Mouse (Mus musculus): ENCODE results near the gene Dtnb. TPM values are rescaled to one million over a fixed set of nuclear protein-coding genes. Genes with fewer than 3 reads are reported as not detected.

Gene Dtnb
- polyA plus RNA-seq, 1 experiment from 2014 or later = 32.6 TPM

GRCm38 (mm10) chr12:3791257-3791656 lies 219.1 kb downstream of the Dtnb start:
- DNase-seq (ENCODE audit: low spot score) = no peak
- no peak overlapping the region for H3K9ac ChIP-seq (ENCODE audit: low read length)
- ATAC-seq (replicated peaks; ENCODE audit: low FRiP score, low TSS enrichment, low read depth) = no peak
- H3K27me3 ChIP-seq (replicated peaks; ENCODE audit: control insufficient read depth, insufficient read depth, low read length) = no peaks in the 10 kb centered on the region
- H3K4me1 ChIP-seq (replicated peaks; ENCODE audit: control insufficient read depth, insufficient read depth, low read length) = peaks cover 30% of the 10 kb centered on the region
- H3K4me3 ChIP-seq (ENCODE audit: low read depth, low read length) = peak overlapping the region; percentile 33
- H3K27ac ChIP-seq (ENCODE audit: low read depth) = no peak overlapping the region
- WGBS = 41% methylated on average over 7 of the region's 7 CpGs
- no peaks in the 10 kb centered on the region for H3K9me3 ChIP-seq (ENCODE audit: control insufficient read depth, low read length)
- no peaks in the 10 kb centered on the region for H3K36me3 ChIP-seq (ENCODE audit: control insufficient read depth, insufficient read depth, low read length)
- peak overlapping the region; percentile 67 for H3K4me2 ChIP-seq (ENCODE audit: low read length)

- H3K9me3 ChIP-seq (ENCODE audit: control insufficient read depth, low read length) = no peaks in the 10 kb centered on the region
- H3K36me3 ChIP-seq (ENCODE audit: control insufficient read depth, insufficient read depth, low read length) = no peaks in the 10 kb centered on the region
- H3K4me2 ChIP-seq (ENCODE audit: low read length) = peak overlapping the region; percentile 67
- H3K27ac ChIP-seq (ENCODE audit: low read depth) = no peak overlapping the region
- peak overlapping the region; percentile 47 for H3K9ac ChIP-seq (ENCODE audit: low read length)
- H3K4me3 ChIP-seq (ENCODE audit: low read depth, low read length) = peak overlapping the region; percentile 33
- WGBS = under 1% methylated on average over 22 of the region's 22 CpGs
- H3K27me3 ChIP-seq (replicated peaks; ENCODE audit: control insufficient read depth, insufficient read depth, low read length) = no peaks in the 10 kb centered on the region
- H3K4me1 ChIP-seq (replicated peaks; ENCODE audit: control insufficient read depth, insufficient read depth, low read length) = peaks cover 28% of the 10 kb centered on the region
- ATAC-seq (replicated peaks; ENCODE audit: low FRiP score, low TSS enrichment, low read depth) (peak; percentile 86), DNase-seq (ENCODE audit: low spot score) (peak; percentile 99)
Observed at GRCm38 (mm10) chr12:3791732-3792131, 219.6 kb downstream of the Dtnb start.

GRCm38 (mm10) chr12:3792248-3792647 lies 220.1 kb downstream of the Dtnb start:
- DNase-seq (ENCODE audit: low spot score) (no peak), ATAC-seq (replicated peaks; ENCODE audit: low FRiP score, low TSS enrichment, low read depth) (0 out of 2 replicates have a peak, but pooled peaks have one; percentile 24)
- no peaks in the 10 kb centered on the region for H3K36me3 ChIP-seq (ENCODE audit: control insufficient read depth, insufficient read depth, low read length)
- H3K9me3 ChIP-seq (ENCODE audit: control insufficient read depth, low read length) = no peaks in the 10 kb centered on the region
- peak overlapping the region; percentile 47 for H3K9ac ChIP-seq (ENCODE audit: low read length)
- 18% methylated on average over 8 of the region's 8 CpGs for WGBS
- no peak overlapping the region for H3K27ac ChIP-seq (ENCODE audit: low read depth)
- H3K4me3 ChIP-seq (ENCODE audit: low read depth, low read length) = peak overlapping the region; percentile 33
- peaks cover 23% of the 10 kb centered on the region for H3K4me1 ChIP-seq (replicated peaks; ENCODE audit: control insufficient read depth, insufficient read depth, low read length)
- peak overlapping the region; percentile 67 for H3K4me2 ChIP-seq (ENCODE audit: low read length)
- no peaks in the 10 kb centered on the region for H3K27me3 ChIP-seq (replicated peaks; ENCODE audit: control insufficient read depth, insufficient read depth, low read length)

- WGBS = 28% methylated on average over 3 of the region's 4 CpGs
- Histone ChIP-seq H3K27ac (ENCODE audit: low read depth) (no peak overlapping the region), H3K9me3 (ENCODE audit: control insufficient read depth, low read length) (no peaks in the 10 kb centered on the region), H3K4me1 (replicated peaks; ENCODE audit: control insufficient read depth, insufficient read depth, low read length) (no peaks in the 10 kb centered on the region), H3K36me3 (ENCODE audit: control insufficient read depth, insufficient read depth, low read length) (no peaks in the 10 kb centered on the region), H3K4me3 (ENCODE audit: low read depth, low read length) (no peak overlapping the region), H3K9ac (ENCODE audit: low read length) (no peak overlapping the region), H3K27me3 (replicated peaks; ENCODE audit: control insufficient read depth, insufficient read depth, low read length) (no peaks in the 10 kb centered on the region), H3K4me2 (ENCODE audit: low read length) (no peak overlapping the region)
- no peak for ATAC-seq (replicated peaks; ENCODE audit: low FRiP score, low TSS enrichment, low read depth)
- DNase-seq (ENCODE audit: low spot score) = no peak
Observed at GRCm38 (mm10) chr12:3795569-3795968, 223.4 kb downstream of the Dtnb start.

- Histone ChIP-seq H3K27ac (ENCODE audit: low read depth) (no peak overlapping the region), H3K27me3 (replicated peaks; ENCODE audit: control insufficient read depth, insufficient read depth, low read length) (no peaks in the 10 kb centered on the region), H3K9ac (ENCODE audit: low read length) (no peak overlapping the region), H3K36me3 (ENCODE audit: control insufficient read depth, insufficient read depth, low read length) (no peaks in the 10 kb centered on the region), H3K9me3 (ENCODE audit: control insufficient read depth, low read length) (no peaks in the 10 kb centered on the region), H3K4me2 (ENCODE audit: low read length) (no peak overlapping the region), H3K4me1 (replicated peaks; ENCODE audit: control insufficient read depth, insufficient read depth, low read length) (no peaks in the 10 kb centered on the region), H3K4me3 (ENCODE audit: low read depth, low read length) (no peak overlapping the region)
- DNase-seq (ENCODE audit: low spot score) (no peak), ATAC-seq (replicated peaks; ENCODE audit: low FRiP score, low TSS enrichment, low read depth) (no peak)
- 81% methylated on average over 1 of the region's 1 CpGs for WGBS
Observed at GRCm38 (mm10) chr12:3799551-3799950, 227.4 kb downstream of the Dtnb start.

GRCm38 (mm10) chr12:3805852-3806251 lies 233.7 kb downstream of the Dtnb start, which contains the start of gene Dnmt3a:
TSS of gene Dnmt3a (plus strand) at chr12:3806007.
- H3K9ac ChIP-seq (ENCODE audit: low read length) = peak within 1 kb of the TSS; percentile 86
- no peaks in the 10 kb centered on the region for H3K36me3 ChIP-seq (ENCODE audit: control insufficient read depth, insufficient read depth, low read length)
- H3K4me3 ChIP-seq (ENCODE audit: low read depth, low read length) = peak within 1 kb of the TSS; percentile 66
- DNase-seq (ENCODE audit: low spot score) (no peak), ATAC-seq (replicated peaks; ENCODE audit: low FRiP score, low TSS enrichment, low read depth) (0 out of 2 replicates have a peak, but pooled peaks have one; percentile 1)
- 11% methylated on average over 4 of the region's 4 CpGs for WGBS
- H3K27me3 ChIP-seq (replicated peaks; ENCODE audit: control insufficient read depth, insufficient read depth, low read length) = no peaks in the 10 kb centered on the region
- peak within 1 kb of the TSS; percentile 94 for H3K27ac ChIP-seq (ENCODE audit: low read depth)
- H3K4me1 ChIP-seq (replicated peaks; ENCODE audit: control insufficient read depth, insufficient read depth, low read length) = peaks cover 34% of the 10 kb centered on the region
- no peaks in the 10 kb centered on the region for H3K9me3 ChIP-seq (ENCODE audit: control insufficient read depth, low read length)
- H3K4me2 ChIP-seq (ENCODE audit: low read length) = peak within 1 kb of the TSS; percentile 80

- Histone ChIP-seq H3K4me2 (ENCODE audit: low read length) (peak overlapping the region; percentile 80), H3K27me3 (replicated peaks; ENCODE audit: control insufficient read depth, insufficient read depth, low read length) (no peaks in the 10 kb centered on the region), H3K9ac (ENCODE audit: low read length) (peak overlapping the region; percentile 86), H3K9me3 (ENCODE audit: control insufficient read depth, low read length) (no peaks in the 10 kb centered on the region), H3K4me3 (ENCODE audit: low read depth, low read length) (peak overlapping the region; percentile 66), H3K4me1 (replicated peaks; ENCODE audit: control insufficient read depth, insufficient read depth, low read length) (peaks cover 38% of the 10 kb centered on the region), H3K27ac (ENCODE audit: low read depth) (peak overlapping the region; percentile 94), H3K36me3 (ENCODE audit: control insufficient read depth, insufficient read depth, low read length) (no peaks in the 10 kb centered on the region)
- WGBS = 1% methylated on average over 30 of the region's 41 CpGs
- ATAC-seq (replicated peaks; ENCODE audit: low FRiP score, low TSS enrichment, low read depth) = peak; percentile 81
- DNase-seq (ENCODE audit: low spot score) = peak; percentile 91
Observed at GRCm38 (mm10) chr12:3806271-3806684, 234.1 kb downstream of the Dtnb start.

GRCm38 (mm10) chr12:3806703-3807547 lies 234.7 kb downstream of the Dtnb start:
- no peak for DNase-seq (ENCODE audit: low spot score)
- H3K27ac ChIP-seq (ENCODE audit: low read depth) = peak overlapping the region; percentile 94
- peak overlapping the region; percentile 86 for H3K9ac ChIP-seq (ENCODE audit: low read length)
- peak overlapping the region; percentile 66 for H3K4me3 ChIP-seq (ENCODE audit: low read depth, low read length)
- H3K27me3 ChIP-seq (replicated peaks; ENCODE audit: control insufficient read depth, insufficient read depth, low read length) = no peaks in the 10 kb centered on the region
- H3K4me2 ChIP-seq (ENCODE audit: low read length) = peak overlapping the region; percentile 80
- no peaks in the 10 kb centered on the region for H3K9me3 ChIP-seq (ENCODE audit: control insufficient read depth, low read length)
- under 1% methylated on average over 69 of the region's 141 CpGs for WGBS
- H3K36me3 ChIP-seq (ENCODE audit: control insufficient read depth, insufficient read depth, low read length) = no peaks in the 10 kb centered on the region
- H3K4me1 ChIP-seq (replicated peaks; ENCODE audit: control insufficient read depth, insufficient read depth, low read length) = peaks cover 43% of the 10 kb centered on the region
- ATAC-seq (replicated peaks; ENCODE audit: low FRiP score, low TSS enrichment, low read depth) = peak; percentile 24
